In genomic region chr12:71149456-71149855, GRCm38 (mm10) we compare ENCODE assay signal across 19 mouse cellular contexts. TPM values are rescaled to one million over a fixed set of nuclear protein-coding genes. Genes with fewer than 3 reads are reported as not detected.
"Had no signal": no experiment of that assay in that cellular context is flagged by ENCODE, and none has a peak within 500 bp of the region (broad histone marks: within the 10 kb centered on the region; RNA-seq: fewer than 3 reads in every experiment).

No protein-coding gene starts in this region.

- DNase-seq: gastrocnemius, adult 2 months; gastrocnemius, postnatal 10 days; gastrocnemius, postnatal 25 days; heart, adult 18-20 months; heart, postnatal 10 days; heart, postnatal 4 days; kidney, adult 18-20 months; kidney, adult 8-10 months; kidney, postnatal 10 days; kidney, postnatal 25 days; kidney, postnatal 4 days had no signal

RNA-seq across cellular contexts. Expression of gene Tomm20l, which starts 38.2 kb away (rescaled TPM):
- total RNA-seq: gastrocnemius, adult 2 months; gastrocnemius, postnatal 10 days; gastrocnemius, postnatal 25 days; gastrocnemius, postnatal 4 days; granulocyte monocyte progenitor cell, adult 5-6 weeks; layer of hippocampus, adult 2 months; layer of hippocampus, postnatal 10 days; layer of hippocampus, postnatal 25 days; left cerebral cortex, adult 2 months; left cerebral cortex, postnatal 14 days; left cerebral cortex, postnatal 36 days had no signal
